Mouse (Mus musculus): Measurements from ENCODE around the gene Usf1. TPM values are rescaled to one million over a fixed set of nuclear protein-coding genes. Genes with fewer than 3 reads are reported as not detected.

Gene Usf1
- total and polyA plus RNA-seq, 2 experiments from 2014 or later: 183 to 200 TPM

GRCm38 (mm10) chr1:171463133-171463532 lies 52.0 kb downstream of the Usf1 start:
- Histone ChIP-seq H3K4me3 (ENCODE audit: low read depth, low read length) (no peak overlapping the region), H3K9me3 (ENCODE audit: low read length) (no peaks in the 10 kb centered on the region), H3K27me3 (ENCODE audit: insufficient read depth, low read length) (no peaks in the 10 kb centered on the region), H3K4me2 (ENCODE audit: low read depth) (no peak overlapping the region), H3K36me3 (ENCODE audit: insufficient read depth) (no peaks in the 10 kb centered on the region), H3K9ac (no peak overlapping the region), H3K4me1 (ENCODE audit: insufficient read depth) (no peaks in the 10 kb centered on the region), H3K27ac (ENCODE audit: low read depth, low read length) (no peak overlapping the region)
- WGBS: 91% methylated on average over 3 of the region's 3 CpGs
- ATAC-seq (no peak), DNase-seq (no peak)
- no peak for TF ChIP-seq CTCF (IDR thresholded peaks at IDR 0.05; ENCODE audit: low read depth)

DNA sequence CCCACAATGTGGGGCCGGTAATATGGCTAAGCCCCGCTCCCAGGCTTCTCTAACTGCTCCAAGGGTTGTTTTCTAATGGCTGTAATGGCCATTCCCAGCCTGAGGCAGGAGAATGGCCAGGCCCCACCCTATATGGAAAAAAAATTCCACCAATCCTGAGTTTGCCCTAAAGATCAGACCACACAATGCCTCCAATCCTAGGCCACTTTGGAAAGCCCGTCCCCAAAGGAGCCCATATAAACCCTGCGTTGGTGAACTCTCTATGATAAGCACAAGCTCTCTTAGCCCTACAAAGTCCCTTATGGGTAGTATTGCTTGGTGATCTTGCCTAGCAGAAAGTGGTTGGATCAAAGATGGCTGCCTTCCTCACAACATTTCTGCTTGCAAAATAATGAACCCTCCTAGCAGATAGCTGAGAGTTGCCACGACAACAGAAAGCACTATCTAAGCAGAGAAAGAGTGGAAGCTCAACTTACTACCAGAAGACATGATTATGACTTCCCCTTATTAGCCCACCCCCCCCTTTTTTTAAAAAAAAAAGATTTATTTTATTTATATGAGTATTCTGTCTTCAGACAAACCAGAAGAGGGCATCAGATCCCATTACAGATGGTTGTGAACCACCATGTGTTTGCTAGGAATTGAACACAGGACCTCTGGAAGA lies 54.8 kb downstream of the Usf1 start:
- no peak overlapping the region for H3K4me3 ChIP-seq (ENCODE audit: low read depth, low read length)
- H3K9me3 ChIP-seq (ENCODE audit: low read length): no peaks in the 10 kb centered on the region
- no peak for TF ChIP-seq CTCF (IDR thresholded peaks at IDR 0.05; ENCODE audit: low read depth)
- H3K4me1 ChIP-seq (ENCODE audit: insufficient read depth): no peaks in the 10 kb centered on the region
- ATAC-seq (no peak), DNase-seq (no peak)
- no peak overlapping the region for H3K9ac ChIP-seq
- H3K4me2 ChIP-seq (ENCODE audit: low read depth): no peak overlapping the region
- no peaks in the 10 kb centered on the region for H3K27me3 ChIP-seq (ENCODE audit: insufficient read depth, low read length)
- no peak overlapping the region for H3K27ac ChIP-seq (ENCODE audit: low read depth, low read length)
- 83% methylated on average over 5 of the region's 5 CpGs for WGBS
- no peaks in the 10 kb centered on the region for H3K36me3 ChIP-seq (ENCODE audit: insufficient read depth)

- Histone ChIP-seq H3K27me3 (ENCODE audit: insufficient read depth, low read length) (no peaks in the 10 kb centered on the region), H3K4me1 (ENCODE audit: insufficient read depth) (no peaks in the 10 kb centered on the region), H3K36me3 (ENCODE audit: insufficient read depth) (no peaks in the 10 kb centered on the region), H3K9me3 (ENCODE audit: low read length) (no peaks in the 10 kb centered on the region), H3K4me2 (ENCODE audit: low read depth) (no peak overlapping the region), H3K27ac (ENCODE audit: low read depth, low read length) (no peak overlapping the region), H3K9ac (no peak overlapping the region), H3K4me3 (ENCODE audit: low read depth, low read length) (no peak overlapping the region)
- WGBS: 86% methylated on average over 4 of the region's 4 CpGs
- ATAC-seq: no peak
- DNase-seq: no peak
- no peak for TF ChIP-seq CTCF (IDR thresholded peaks at IDR 0.05; ENCODE audit: low read depth)
Observed at GRCm38 (mm10) chr1:171466565-171466964, 55.5 kb downstream of the Usf1 start.

Other genes starting within 250 kb of the Usf1 start
- gene Pcp4l1, start 215.0 kb upstream of the Usf1 start, total RNA-seq (2014; rRNA removed): 12.3 and 16.2 TPM in 2 replicates
- 31.4 and 33.4 TPM in 2 replicates for gene Pcp4l1, start 215.0 kb upstream of the Usf1 start, polyA plus RNA-seq (2015; fragmentation: Nextera tagmentation; extraction: Ambion mirVana)
- gene Nr1i3, start 197.3 kb upstream of the Usf1 start, total RNA-seq (2014; rRNA removed): not detected in 2 replicates
- 0.16 and 0.19 TPM in 2 replicates for gene Nr1i3, start 197.3 kb upstream of the Usf1 start, polyA plus RNA-seq (2015; fragmentation: Nextera tagmentation; extraction: Ambion mirVana)
- gene Tomm40l, start 188.8 kb upstream of the Usf1 start, total RNA-seq (2014; rRNA removed): 46.5 and 62.7 TPM in 2 replicates
- gene Tomm40l, start 188.8 kb upstream of the Usf1 start, polyA plus RNA-seq (2015; fragmentation: Nextera tagmentation; extraction: Ambion mirVana): 39.8 and 41.7 TPM in 2 replicates
- gene Apoa2, start 186.3 kb upstream of the Usf1 start, total RNA-seq (2014; rRNA removed): 0.92 and 2.0 TPM in 2 replicates
- 2.7 and 4.0 TPM in 2 replicates for gene Apoa2, start 186.3 kb upstream of the Usf1 start, polyA plus RNA-seq (2015; fragmentation: Nextera tagmentation; extraction: Ambion mirVana)
- gene Fcer1g, start 176.9 kb upstream of the Usf1 start, total RNA-seq (2014; rRNA removed): 7.6 and 11.2 TPM in 2 replicates
- 33.2 and 37.9 TPM in 2 replicates for gene Fcer1g, start 176.9 kb upstream of the Usf1 start, polyA plus RNA-seq (2015; fragmentation: Nextera tagmentation; extraction: Ambion mirVana)
- 4.5 and 5.9 TPM in 2 replicates for gene Adamts4, start 160.9 kb upstream of the Usf1 start, total RNA-seq (2014; rRNA removed)
- gene Adamts4, start 160.9 kb upstream of the Usf1 start, polyA plus RNA-seq (2015; fragmentation: Nextera tagmentation; extraction: Ambion mirVana): 2.6 and 5.6 TPM in 2 replicates
- gene Ndufs2, start 159.9 kb upstream of the Usf1 start, total RNA-seq (2014; rRNA removed): 203 and 270 TPM in 2 replicates
- 219 and 243 TPM in 2 replicates for gene Ndufs2, start 159.9 kb upstream of the Usf1 start, polyA plus RNA-seq (2015; fragmentation: Nextera tagmentation; extraction: Ambion mirVana)
- 75.1 and 99.3 TPM in 2 replicates for gene B4galt3, start 141.0 kb upstream of the Usf1 start, total RNA-seq (2014; rRNA removed)
- gene B4galt3, start 141.0 kb upstream of the Usf1 start, polyA plus RNA-seq (2015; fragmentation: Nextera tagmentation; extraction: Ambion mirVana): 104 and 115 TPM in 2 replicates
- gene Ppox, start 130.1 kb upstream of the Usf1 start, total RNA-seq (2014; rRNA removed): 26.6 and 30.6 TPM in 2 replicates
- 21.1 and 23.3 TPM in 2 replicates for gene Ppox, start 130.1 kb upstream of the Usf1 start, polyA plus RNA-seq (2015; fragmentation: Nextera tagmentation; extraction: Ambion mirVana)
- 56.8 and 66.5 TPM in 2 replicates for gene Usp21, start 123.3 kb upstream of the Usf1 start, total RNA-seq (2014; rRNA removed)
- 66.4 and 80.4 TPM in 2 replicates for gene Usp21, start 123.3 kb upstream of the Usf1 start, polyA plus RNA-seq (2015; fragmentation: Nextera tagmentation; extraction: Ambion mirVana)
- 96.6 and 123 TPM in 2 replicates for gene Ufc1, start 116.3 kb upstream of the Usf1 start, total RNA-seq (2014; rRNA removed)
- 133 and 150 TPM in 2 replicates for gene Ufc1, start 116.3 kb upstream of the Usf1 start, polyA plus RNA-seq (2015; fragmentation: Nextera tagmentation; extraction: Ambion mirVana)
- gene Dedd, start 82.2 kb upstream of the Usf1 start, total RNA-seq (2014; rRNA removed): 22.5 and 31.1 TPM in 2 replicates
- gene Dedd, start 82.2 kb upstream of the Usf1 start, polyA plus RNA-seq (2015; fragmentation: Nextera tagmentation; extraction: Ambion mirVana): 42.2 and 44.6 TPM in 2 replicates
- gene Nit1, start 65.7 kb upstream of the Usf1 start, total RNA-seq (2014; rRNA removed): 44.9 and 47.6 TPM in 2 replicates
- 42.1 and 48.1 TPM in 2 replicates for gene Nit1, start 65.7 kb upstream of the Usf1 start, polyA plus RNA-seq (2015; fragmentation: Nextera tagmentation; extraction: Ambion mirVana)
- 18.2 and 27.0 TPM in 2 replicates for gene Pfdn2, start 65.6 kb upstream of the Usf1 start, total RNA-seq (2014; rRNA removed)
- 143 and 146 TPM in 2 replicates for gene Pfdn2, start 65.6 kb upstream of the Usf1 start, polyA plus RNA-seq (2015; fragmentation: Nextera tagmentation; extraction: Ambion mirVana)
- 4.3 and 5.0 TPM in 2 replicates for gene Klhdc9, start 50.5 kb upstream of the Usf1 start, total RNA-seq (2014; rRNA removed)
- 5.1 and 6.9 TPM in 2 replicates for gene Klhdc9, start 50.5 kb upstream of the Usf1 start, polyA plus RNA-seq (2015; fragmentation: Nextera tagmentation; extraction: Ambion mirVana)
- 1.0 and 2.0 TPM in 2 replicates for gene Nectin4, start 41.2 kb upstream of the Usf1 start, total RNA-seq (2014; rRNA removed)
- 1.3 and 1.8 TPM in 2 replicates for gene Nectin4, start 41.2 kb upstream of the Usf1 start, polyA plus RNA-seq (2015; fragmentation: Nextera tagmentation; extraction: Ambion mirVana)
- gene Arhgap30, start 22.4 kb upstream of the Usf1 start, total RNA-seq (2014; rRNA removed): 0.69 and 0.81 TPM in 2 replicates
- gene Arhgap30, start 22.4 kb upstream of the Usf1 start, polyA plus RNA-seq (2015; fragmentation: Nextera tagmentation; extraction: Ambion mirVana): 0.53 and 0.65 TPM in 2 replicates
- gene Tstd1, start 7.6 kb downstream of the Usf1 start, total RNA-seq (2014; rRNA removed): 1.3 and 2.0 TPM in 2 replicates
- 1.9 and 3.1 TPM in 2 replicates for gene Tstd1, start 7.6 kb downstream of the Usf1 start, polyA plus RNA-seq (2015; fragmentation: Nextera tagmentation; extraction: Ambion mirVana)
- 3.6 and 6.2 TPM in 2 replicates for gene F11r, start 26.2 kb downstream of the Usf1 start, total RNA-seq (2014; rRNA removed)
- gene F11r, start 26.2 kb downstream of the Usf1 start, polyA plus RNA-seq (2015; fragmentation: Nextera tagmentation; extraction: Ambion mirVana): 4.6 and 7.8 TPM in 2 replicates
- 12.2 and 13.4 TPM in 2 replicates for gene Alyref2, start 92.2 kb downstream of the Usf1 start, total RNA-seq (2014; rRNA removed)
- gene Alyref2, start 92.2 kb downstream of the Usf1 start, polyA plus RNA-seq (2015; fragmentation: Nextera tagmentation; extraction: Ambion mirVana): 17.5 and 20.8 TPM in 2 replicates
- gene Itln1, start 124.0 kb downstream of the Usf1 start, total RNA-seq (2014; rRNA removed): not detected in 2 replicates
- gene Itln1, start 124.0 kb downstream of the Usf1 start, polyA plus RNA-seq (2015; fragmentation: Nextera tagmentation; extraction: Ambion mirVana): not detected in 2 replicates
- gene Cd244a, start 147.9 kb downstream of the Usf1 start, total RNA-seq (2014; rRNA removed): not detected in 2 replicates
- not detected in 2 replicates for gene Cd244a, start 147.9 kb downstream of the Usf1 start, polyA plus RNA-seq (2015; fragmentation: Nextera tagmentation; extraction: Ambion mirVana)
- gene Ly9, start 196.1 kb downstream of the Usf1 start, total RNA-seq (2014; rRNA removed): 0.46 TPM in 1 of 2 replicates, not detected in the other
- gene Ly9, start 196.1 kb downstream of the Usf1 start, polyA plus RNA-seq (2015; fragmentation: Nextera tagmentation; extraction: Ambion mirVana): 0.10 and 0.20 TPM in 2 replicates
- gene Slamf7, start 241.7 kb downstream of the Usf1 start, total RNA-seq (2014; rRNA removed): 0.05 TPM in 1 of 2 replicates, not detected in the other
- not detected in 2 replicates for gene Slamf7, start 241.7 kb downstream of the Usf1 start, polyA plus RNA-seq (2015; fragmentation: Nextera tagmentation; extraction: Ambion mirVana)